Mouse (Mus musculus) hematopoietic stem cell, adult 5-6 weeks (primary cell): ENCODE data around the gene Gata5. TPM values are rescaled to one million over a fixed set of nuclear protein-coding genes. Genes with fewer than 3 reads are reported as not detected.

Experiments used
- ATAC-seq, 2 experiments: fragments of 125-278 bp in 1 of 2; replicated peaks in 1 of 2; 2 replicates each; pipeline ENCODE4 v1.8.0; 2016 to 2017; ENCODE audit warnings: inconsistent platforms in 2 of 2, mild to moderate bottlenecking in 2 of 2, moderate number of reproducible peaks in 2 of 2, low read depth in 1 of 2, moderate TSS enrichment in 1 of 2; ENCODE audit not compliant: low FRiP score in 2 of 2, poor library complexity in 2 of 2, severe bottlenecking in 2 of 2, insufficient read depth in 1 of 2, low TSS enrichment in 1 of 2
- total RNA-seq: library from RNA; stranded (forward); fragments of 172-1452, 232-1000 nt; gene quantifications from 2 replicates; pipeline ENCODE4 v1.2.3, GENCODE M21; 2017

Gene Gata5
- not detected in 2 replicates for total RNA-seq

DNA sequence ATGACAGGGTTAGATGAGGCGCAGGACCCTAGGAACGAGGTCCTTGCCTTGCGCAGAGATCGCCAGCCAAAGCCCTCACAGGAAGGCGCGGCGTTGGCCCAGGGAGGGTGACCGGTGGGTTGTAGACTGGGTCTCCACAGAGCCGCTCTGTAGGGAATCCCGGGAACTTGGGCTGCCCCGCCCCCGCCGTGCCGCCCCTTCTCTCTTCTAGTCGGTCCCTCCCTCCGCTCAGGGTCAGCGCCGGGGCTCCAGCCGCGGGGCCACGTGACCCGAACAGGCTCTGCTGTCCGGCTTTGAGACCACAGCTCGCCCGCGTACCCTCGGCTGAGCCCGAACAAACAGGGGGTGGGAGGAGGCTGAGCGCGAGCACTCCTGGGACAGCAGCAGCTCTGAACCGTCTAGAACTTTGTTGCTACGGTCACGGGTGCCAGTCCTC is at the start of gene Gata5:
Gene Gata5 (minus strand): TSS at position 149 of the 436 bp plus-strand sequence.
- ATAC-seq: no peak

DNA sequence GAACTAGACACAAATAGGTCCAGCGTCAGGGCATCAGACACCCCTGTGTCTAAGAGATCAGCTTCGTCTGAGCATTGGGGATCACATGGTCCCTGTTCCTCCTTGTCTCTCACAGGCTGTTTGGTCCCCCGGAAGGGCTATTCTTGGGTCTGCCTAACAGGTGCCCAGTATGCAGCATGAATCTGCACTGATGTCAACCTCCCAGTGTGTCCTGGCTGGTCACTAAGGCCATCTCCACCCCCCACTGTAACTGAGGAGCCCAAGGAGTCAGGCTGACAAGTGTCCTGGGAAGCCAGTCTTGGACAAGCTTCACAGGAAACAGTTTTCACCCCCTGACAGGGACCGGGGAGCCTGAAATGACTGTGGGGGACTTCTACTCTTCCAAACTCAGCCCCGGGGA is 42.2 kb upstream of the Gata5 start:
- ATAC-seq: no peak

DNA sequence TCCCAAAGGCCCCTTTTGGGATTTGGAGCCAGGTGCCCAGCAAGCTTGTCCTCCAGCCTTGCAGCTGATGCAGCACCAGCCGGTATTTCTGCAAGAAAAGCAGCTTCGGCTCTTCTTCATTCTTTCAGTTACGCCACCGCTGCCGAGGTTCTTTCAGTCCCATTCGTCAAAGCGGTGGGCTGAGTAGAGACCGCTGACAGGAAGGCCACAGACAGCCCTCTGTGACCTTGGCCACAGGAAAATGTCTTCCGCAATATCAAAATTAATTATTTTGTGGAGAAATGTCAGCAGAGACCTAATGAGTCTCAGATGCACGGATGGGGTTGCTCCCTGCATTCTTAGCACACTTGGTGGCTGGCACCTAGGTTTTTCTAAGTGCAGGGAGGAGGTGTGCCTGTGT is 38.8 kb upstream of the Gata5 start:
- no peak for ATAC-seq

DNA sequence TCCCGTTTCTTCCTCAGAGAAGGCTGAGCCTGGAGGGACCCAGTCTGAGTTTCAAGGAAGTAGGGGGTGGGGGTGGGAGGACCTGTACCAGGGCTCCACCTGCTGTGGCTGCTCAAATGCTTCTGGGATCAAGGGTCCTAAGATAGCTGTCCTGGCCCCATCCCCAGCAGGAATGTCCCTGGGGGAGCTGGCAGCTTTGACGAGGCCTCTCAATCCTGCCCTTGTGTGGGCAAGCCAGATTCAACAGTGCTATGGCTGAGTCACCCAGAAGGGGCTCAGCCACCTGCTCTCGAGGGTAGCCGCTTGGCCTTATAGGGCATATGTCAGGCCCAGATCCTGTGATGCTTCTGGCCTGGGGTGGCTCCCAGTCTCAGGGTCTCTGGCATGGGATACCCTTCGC is 33.9 kb upstream of the Gata5 start:
- ATAC-seq: no peak

DNA sequence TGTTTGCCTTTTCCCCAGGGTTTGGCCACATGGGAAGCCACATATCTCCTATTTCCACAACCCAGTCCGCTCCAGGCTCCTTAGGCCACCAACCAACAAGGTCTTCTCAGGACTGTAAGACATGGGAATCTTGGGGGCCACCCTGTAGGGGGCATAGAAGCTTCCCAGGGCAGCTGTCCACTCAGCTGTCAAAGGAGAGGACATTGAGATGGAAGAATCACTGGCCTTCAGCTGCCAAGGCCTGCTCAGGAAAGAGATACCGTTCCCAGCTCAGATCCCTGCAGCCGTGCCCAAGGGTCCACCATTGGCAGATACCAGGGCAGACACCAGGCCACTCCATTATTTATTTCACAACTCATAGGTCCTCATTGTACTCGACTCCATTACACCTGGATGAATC is 32.9 kb upstream of the Gata5 start:
- no peak for ATAC-seq

DNA sequence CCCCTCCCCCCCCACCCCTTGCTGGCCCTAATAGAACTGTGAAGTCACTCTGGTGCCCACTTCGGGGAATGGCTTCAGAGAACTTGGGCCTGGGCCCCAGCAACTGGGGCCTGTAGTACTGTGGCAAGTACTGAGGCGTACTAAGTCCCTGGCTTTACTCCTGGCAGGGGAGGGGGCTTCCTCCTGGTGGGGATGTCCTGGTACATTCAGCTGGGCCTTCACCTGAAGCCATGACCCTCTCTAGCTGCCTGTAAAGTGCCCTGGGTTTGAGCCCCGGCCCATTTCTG is 28.9 kb upstream of the Gata5 start:
- ATAC-seq: no peak

DNA sequence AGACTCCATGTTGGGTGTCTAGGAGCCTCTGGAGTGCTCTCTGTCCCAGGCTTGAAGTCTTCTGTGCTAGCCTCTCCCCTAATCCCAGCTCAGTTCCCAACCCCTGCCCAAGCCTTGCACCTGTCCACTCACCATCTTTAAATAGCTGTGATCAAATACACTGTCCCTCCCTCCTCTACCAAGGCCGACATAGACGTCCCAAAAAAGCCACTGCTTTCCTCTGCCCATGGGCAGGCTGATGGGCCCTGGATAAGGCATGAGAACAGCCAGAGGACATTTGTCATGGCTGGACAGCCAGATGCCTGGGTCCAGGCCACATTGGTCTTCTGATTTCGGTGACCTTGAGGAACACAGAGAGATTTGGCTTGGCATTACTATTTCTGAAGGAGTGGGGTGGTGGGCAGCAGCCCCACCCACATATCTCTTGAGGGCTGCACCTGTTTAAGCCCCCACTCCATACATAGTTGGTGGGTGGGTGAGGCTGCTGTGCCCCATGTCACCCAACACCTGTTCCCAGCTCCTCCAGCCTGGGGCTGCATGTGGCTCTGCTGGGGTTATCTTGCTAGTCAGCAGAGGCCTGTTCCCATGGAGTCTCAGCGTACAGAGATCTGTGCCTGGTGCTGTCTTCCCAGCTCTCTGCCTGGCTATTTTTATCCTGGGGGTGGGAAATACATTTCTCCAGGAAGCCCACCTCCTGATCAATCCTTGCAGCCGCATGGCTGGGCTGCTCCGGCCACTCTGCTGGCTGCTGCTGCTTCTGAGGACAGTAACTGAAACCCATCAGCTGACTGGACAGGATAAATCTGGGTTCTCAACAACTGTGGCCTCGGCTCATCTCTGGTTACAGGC is 28.3 kb upstream of the Gata5 start:
- no peak for ATAC-seq

DNA sequence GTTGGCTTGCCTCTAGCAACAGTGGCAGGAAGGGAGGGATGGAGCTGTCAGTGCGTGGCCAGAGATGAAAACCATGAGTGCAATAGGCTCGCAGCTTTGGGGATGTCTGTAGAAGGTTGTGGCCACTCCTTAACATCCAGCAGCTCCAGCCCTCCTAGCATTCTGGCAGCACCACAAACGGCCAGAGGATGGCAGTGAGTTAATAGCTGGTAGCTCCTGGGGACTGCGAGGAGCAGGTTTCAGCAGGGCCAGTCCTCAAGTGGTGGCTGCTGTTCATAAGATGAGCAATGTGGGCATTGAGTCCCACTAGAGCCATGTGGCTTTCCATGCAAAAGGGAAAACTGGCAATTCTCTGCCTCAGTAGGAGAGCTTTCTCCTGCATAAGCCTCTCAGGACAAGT is 24.6 kb upstream of the Gata5 start:
- peak; percentile 44 to 55 for ATAC-seq

DNA sequence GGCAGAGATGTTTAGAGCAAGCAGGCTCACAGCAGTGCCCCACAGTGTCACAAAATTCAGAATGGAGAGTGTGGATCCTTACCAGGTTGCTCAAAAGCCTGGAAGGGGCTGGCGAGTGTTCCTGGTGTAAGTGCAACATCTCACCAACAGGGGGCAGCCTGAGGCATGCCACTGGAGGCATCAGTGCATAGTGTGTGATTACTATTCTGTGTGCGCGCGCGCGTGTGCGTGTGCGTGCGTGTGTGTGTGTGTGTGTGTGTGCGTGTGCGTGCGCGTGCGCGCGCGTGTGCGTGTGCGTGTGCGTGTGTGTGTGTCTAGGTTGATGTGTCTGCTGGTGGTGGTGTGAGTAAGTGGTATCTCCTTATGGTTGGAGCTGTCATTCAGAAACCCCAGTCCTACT is 18.8 kb upstream of the Gata5 start:
- peak; percentile 54 to 68; a peak in 1 of 4 replicates for ATAC-seq

DNA sequence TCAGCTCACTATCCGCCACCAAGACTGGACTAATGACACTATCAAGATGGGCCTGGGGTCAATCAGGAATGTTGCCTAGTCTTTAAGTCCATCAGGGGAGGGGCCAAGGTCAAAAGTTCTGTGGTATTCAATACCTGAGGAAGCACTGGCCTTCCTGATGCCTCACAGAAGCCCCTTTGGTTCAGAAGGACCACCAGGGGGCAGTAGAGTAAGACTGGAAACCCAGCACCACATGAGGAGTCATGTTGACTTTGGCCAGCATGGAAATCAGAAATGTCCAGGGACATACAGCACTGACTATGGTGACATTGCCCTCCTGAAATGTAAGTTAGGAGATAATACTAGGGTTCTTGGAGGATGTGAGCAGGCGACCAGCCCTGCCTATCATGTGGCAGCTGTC is 16.2 kb upstream of the Gata5 start:
- ATAC-seq: 0 out of 4 replicates have a peak, but pooled peaks of 1 of the 2 experiments have one; percentile 26

DNA sequence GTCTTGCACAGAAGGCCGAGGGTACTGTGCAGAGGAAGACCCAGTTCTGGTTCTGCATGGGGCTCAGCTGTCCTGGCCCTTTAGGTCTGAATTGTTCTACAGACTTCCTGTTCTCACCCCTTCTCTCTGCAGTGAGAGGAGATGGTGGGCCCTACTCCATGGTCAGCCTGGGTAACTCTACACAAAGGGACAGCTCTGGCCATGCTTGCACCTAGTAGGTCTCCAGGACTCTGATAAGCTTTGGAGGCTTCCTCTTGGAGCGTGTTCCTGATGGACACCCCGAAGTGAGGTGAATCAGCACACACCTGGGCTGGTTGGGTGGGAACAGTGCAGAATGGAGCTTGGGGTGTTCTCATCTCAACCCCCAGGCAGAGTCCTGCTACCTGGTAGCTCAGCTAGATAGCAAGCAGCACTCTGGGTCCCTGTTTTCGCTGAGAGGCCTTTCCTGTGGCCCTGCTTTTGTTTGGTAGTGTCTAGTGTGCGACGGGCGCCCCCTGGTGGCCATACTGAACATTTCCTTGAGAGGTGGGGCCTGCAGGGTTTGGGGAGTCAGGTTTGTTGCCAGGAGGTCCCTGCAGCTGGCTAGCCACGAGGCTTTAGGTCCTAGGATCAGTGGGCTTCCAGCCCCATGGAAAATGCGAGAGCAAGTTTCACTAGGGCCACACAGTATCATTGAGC is 12.5 kb upstream of the Gata5 start:
- ATAC-seq: peak; percentile 76 to 83

DNA sequence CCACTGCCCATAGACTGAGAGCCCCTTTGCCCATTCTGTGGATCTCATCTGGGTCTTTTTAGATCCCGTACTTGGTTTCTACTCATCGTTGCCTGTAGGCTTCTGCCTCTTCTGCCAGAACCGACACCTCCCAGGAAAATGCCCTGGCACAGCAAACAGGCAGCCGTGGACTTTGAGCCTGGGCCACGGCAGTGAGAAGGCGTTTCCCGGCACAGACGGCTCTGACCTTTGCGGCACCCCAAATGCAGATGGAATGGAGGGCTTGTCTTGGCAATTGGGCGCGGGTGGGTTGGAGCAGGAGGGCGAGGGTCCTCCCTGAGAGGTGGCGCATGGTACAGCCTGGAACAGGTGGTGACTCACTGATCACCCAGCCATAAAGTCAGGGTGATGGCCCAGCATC is 8.6 kb upstream of the Gata5 start:
- no peak for ATAC-seq

DNA sequence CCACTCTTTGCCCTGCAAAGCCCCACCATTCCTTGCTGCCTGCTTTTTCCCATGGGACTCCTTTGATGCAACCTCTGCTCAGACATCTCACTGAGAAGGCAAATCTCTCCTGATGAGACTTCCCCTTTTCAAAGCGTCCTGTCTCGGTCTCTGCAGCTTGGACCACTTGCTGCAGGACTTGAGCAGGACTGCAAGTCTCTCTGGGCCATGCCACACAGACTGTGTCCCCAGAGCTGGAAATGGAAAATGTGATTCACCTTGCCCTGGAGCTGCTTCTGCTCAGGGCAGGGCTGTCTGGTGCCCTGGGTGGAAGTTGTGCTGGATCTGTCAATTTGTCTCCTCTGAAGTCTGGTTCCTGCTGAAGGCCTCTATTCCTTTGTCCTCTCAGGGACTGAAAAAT is 7.7 kb upstream of the Gata5 start:
- peak in 1 of 2 experiments; percentile 33; a peak in 1 of 4 replicates for ATAC-seq

DNA sequence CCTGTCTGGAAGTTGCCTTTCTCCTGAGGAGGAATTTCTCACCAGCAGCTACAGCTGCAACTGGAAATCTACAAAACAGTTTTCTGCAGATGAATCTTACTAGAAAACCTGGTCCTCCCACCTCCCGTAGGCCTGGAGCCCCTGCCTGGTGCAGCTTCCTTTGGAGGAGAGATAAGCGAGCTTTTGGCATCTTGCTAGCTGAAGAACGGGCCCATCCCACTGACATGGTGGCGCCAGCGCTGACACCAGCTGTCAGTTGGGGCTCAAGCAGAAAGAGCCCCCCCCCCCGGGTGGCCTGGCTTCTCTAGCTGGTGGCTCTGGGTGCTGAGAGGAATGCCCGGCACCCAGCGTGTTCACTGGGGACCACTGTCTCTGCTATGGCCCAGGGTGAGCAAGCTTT is 6.7 kb upstream of the Gata5 start:
- no peak for ATAC-seq

DNA sequence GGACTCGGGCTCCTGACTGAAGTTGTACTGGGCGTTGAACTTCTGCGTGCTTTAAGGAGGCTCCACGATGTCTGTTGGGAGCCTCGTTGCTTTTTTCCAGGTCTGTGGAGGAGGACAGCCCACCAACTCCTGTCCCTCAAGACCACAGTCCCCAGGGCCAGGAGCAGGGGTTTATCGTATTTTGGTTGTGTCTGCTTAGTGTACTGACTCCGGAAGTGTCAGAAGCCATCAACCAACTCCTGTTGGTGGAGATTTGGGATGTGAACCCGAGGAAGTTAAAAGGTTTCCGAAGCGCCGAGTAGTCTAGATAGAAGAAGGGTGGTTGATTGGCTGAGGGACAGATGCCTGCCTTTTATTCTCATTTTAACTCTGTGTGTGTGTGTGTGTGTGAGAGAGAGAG is 5.4 kb upstream of the Gata5 start:
- no peak for ATAC-seq

DNA sequence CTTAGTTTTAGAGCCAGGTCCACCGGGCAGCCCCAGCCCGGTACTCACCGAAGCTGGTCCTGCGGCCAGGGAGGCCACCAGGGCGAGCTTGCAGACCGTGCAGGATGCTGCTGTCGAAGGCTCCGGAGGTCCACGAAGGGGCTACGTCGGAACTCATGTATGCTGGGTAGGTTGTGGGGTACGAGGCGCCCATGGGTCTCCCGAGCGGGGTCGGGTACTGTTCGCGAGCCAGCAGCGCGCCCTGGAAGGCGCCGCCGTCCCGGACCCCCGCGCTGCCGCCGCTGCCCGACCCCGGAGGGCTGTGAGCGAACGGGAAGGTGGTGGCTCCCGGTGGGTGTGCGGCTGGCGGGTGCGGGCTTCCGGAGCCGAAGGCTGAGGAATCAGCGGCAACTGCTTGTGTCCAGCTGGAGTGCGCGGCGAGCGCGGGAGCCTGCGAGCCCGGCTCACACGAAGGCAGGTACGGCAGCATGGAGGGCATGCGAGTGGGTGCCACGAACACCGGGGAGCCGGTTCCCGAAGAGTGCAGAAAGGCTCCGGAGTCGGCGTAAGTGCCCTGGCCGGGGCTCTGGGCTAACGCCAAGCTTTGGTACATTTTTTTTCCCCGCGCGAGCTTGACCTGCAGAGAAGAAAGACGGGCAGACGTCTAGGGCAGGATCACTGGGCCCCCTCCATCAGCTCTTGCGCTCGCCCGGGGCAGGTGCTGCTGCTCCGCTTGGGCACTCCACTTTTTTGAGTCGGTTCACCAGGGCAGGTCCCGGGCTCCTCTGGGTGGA is 535 bp downstream of the Gata5 start:
- ATAC-seq: no peak; a peak in 1 of 4 replicates

DNA sequence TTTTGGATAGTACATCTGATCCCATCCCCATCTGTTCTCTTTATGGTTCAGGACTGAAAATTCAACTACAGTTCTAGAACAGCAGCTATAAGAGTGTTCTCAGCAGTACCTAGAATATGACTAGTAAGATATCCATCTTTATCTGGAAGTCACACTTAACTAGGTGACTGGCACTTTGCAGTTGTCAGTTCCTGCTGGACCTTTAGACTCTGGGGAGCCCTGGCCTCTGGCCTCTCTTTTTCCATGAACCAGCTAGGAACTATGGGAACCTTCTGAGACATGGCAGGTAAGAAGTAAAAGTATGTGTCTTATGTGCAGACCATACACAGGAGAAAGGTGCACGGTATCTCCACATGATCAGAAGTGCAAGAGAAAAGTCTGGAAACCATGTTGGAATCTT is 5.0 kb downstream of the Gata5 start:
- ATAC-seq: no peak

DNA sequence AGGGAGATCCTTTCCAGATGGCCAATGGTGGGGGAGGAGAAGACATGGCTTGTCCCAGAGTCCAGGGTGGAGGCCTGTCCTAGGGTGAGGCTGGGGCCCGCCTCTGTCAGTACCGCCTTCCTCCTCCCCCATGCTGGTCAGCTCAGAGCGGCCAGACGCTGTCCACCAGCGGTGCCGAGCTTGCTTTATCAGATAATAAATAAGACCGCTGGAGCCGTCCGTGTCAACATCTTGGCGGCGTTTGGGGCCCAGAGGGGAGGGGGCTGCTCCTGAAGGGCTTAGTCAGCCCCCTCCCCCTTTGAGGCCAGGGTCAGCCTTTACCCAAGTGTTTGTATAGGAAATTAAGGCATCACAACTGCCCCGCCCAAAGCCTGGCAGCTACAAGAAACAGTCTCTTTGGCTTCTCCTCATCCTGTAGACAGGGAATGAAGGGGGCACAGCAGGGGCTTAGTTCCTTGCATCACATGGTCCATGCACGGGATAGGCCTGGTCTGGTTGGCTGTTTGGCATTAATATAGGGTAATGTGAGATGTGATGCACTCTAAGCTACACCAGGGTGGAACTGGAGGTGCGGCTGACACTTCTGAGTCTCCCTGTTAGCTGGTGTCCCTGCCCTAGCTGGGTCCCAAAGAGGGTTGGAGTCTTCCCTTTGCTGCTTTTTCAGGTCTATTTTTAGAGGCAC is 11.7 kb downstream of the Gata5 start:
- ATAC-seq: no peak
